Mouse (Mus musculus) heart, embryonic 11.5 days (tissue): Measurements from ENCODE around the gene Eaf1. TPM values are rescaled to one million over a fixed set of nuclear protein-coding genes. Genes with fewer than 3 reads are reported as not detected.
"Not testable (repeated sequence)": the region's sequence is repeated elsewhere in the genome, so short reads cannot be mapped to it uniquely, and the experiment has no call there.

Experiments
- ATAC-seq: fragments of 200-750 bp; cut with Nextera tagmentation; replicated peaks from 2 replicates; pipeline ENCODE4 v1.8.0; 2017; ENCODE audit warnings: moderate library complexity; ENCODE audit not compliant: insufficient number of reproducible peaks, low FRiP score, low TSS enrichment
- H3K27ac ChIP-seq: fragments of 300-500 bp; sonication (generic); 2 replicates; pipeline ENCODE4 v1.5.1; 2014; ENCODE audit warnings: mild to moderate bottlenecking, low read depth, low read length
- H3K27me3 ChIP-seq: fragments of 300-500 bp; sonication (generic); 2 replicates; pipeline ENCODE4 v1.6.1; 2014; ENCODE audit warnings: mild to moderate bottlenecking, low read length, mixed read lengths; ENCODE audit not compliant: control insufficient read depth, insufficient read depth
- H3K36me3 ChIP-seq: fragments of 300-500 bp; sonication (generic); 2 replicates; pipeline ENCODE4 v1.6.1; 2014; ENCODE audit warnings: mild to moderate bottlenecking, low read length, moderate library complexity, mixed read lengths; ENCODE audit not compliant: control insufficient read depth, insufficient read depth
- H3K4me1 ChIP-seq: fragments of 300-500 bp; sonication (generic); 2 replicates; pipeline ENCODE4 v1.6.1; 2014; ENCODE audit warnings: low read length; ENCODE audit not compliant: control insufficient read depth, insufficient read depth
- H3K4me2 ChIP-seq: fragments of 300-500 bp; sonication (generic); 2 replicates; pipeline ENCODE4 v1.6.1; 2014; ENCODE audit warnings: mild to moderate bottlenecking, moderate library complexity
- H3K4me3 ChIP-seq: fragments of 300-500 bp; sonication (generic); 2 replicates; pipeline ENCODE4 v1.5.1; 2014; ENCODE audit warnings: low read depth, low read length
- H3K9ac ChIP-seq: fragments of 300-500 bp; sonication (generic); 2 replicates; pipeline ENCODE4 v1.6.1; 2014; ENCODE audit warnings: mild to moderate bottlenecking, low read depth, low read length, moderate library complexity
- H3K9me3 ChIP-seq: fragments of 300-500 bp; sonication (generic); replicated peaks from 2 replicates; pipeline ENCODE4 v1.6.1; 2016; ENCODE audit warnings: low read length; ENCODE audit not compliant: control insufficient read depth
- WGBS: fragments of 180-500 bp; shearing (Covaris S2); extraction: QIAGEN DNeasy Blood & Tissue Kit; methylation state at CpG from one replicate; pipeline ENCODE4 v1.1.7; 2014; ENCODE audit not compliant: insufficient replicate concordance; 5-methylcytosine and 5-hydroxymethylcytosine counted together
- polyA plus RNA-seq: library from polyadenylated mRNA; unstranded; fragments of >200 nt; fragmentation: Nextera tagmentation; extraction: Ambion mirVana; gene quantifications from 2 replicates; pipeline ENCODE4 v1.2.1, GENCODE M21; 2014

Gene Eaf1
- polyA plus RNA-seq = 16.6 and 19.3 TPM in 2 replicates

DNA sequence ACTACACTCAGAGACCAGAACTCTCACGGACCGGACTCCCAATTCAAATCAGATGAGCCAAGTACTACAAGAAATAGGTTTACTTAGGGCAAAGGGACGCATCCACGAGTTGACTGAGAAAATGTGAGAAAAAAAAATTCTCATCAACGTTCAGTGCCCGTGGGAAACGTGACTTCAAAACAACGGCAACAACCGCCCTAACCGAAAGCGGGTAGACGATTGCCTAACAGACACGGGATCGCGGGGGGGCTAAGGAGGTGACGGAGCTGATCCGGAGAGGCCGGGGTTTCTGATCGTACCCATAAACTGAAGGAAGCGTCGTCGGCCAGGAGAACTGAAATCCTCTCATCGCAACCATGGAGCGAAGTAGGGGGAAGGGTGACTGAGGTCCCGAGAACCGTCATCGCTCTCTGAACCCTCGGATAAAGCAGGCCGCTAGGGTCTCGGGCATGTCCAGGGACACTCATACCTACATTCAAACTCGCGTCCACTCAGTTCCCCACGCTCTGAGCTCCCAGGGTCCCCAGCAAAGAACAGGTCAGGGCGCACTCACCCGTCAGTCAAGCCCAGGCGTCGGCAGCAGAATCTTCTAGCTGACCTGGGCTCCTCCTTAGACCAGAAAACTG, at the start of gene Eaf1:
TSS of gene Eaf1 (plus strand) at position 51 of the 626 bp plus-strand sequence.
- Histone ChIP-seq H3K36me3 (peaks cover 11% of the 10 kb centered on the region; the same call in 1 of the 2 replicates), H3K27ac (peak within 1 kb of the TSS; percentile 90), H3K4me3 (peak within 1 kb of the TSS; percentile 98), H3K9me3 (no peaks in the 10 kb centered on the region), H3K4me1 (peaks cover 18% of the 10 kb centered on the region), H3K27me3 (no peaks in the 10 kb centered on the region), H3K4me2 (peak within 1 kb of the TSS; percentile 94), H3K9ac (peak within 1 kb of the TSS; percentile 98)
- 1% methylated on average over 37 of the region's 37 CpGs for WGBS
- peak; percentile 58 for ATAC-seq

DNA sequence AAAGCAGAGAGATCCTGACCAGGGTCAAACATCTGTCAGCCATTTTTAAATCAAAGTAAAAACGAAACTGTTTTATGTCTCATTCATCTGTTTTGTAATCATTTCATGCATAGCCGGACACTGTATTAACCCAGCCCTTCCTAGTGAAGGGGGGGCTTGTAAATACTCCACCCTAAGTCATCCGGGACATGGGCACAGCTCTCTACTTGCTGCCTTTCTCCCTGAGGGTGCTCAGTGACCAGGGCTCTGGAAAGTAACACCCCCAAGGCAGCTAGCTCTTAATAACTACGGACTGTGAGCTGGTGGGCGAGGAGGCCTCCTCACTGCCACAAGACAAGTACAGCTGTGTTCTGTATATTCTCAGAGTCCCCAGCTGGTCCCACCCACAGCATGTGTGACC, 45.2 kb upstream of the Eaf1 start:
- Histone ChIP-seq H3K9me3 (no peaks in the 10 kb centered on the region), H3K27ac (no peak overlapping the region), H3K36me3 (no peaks in the 10 kb centered on the region), H3K9ac (no peak overlapping the region), H3K4me1 (no peaks in the 10 kb centered on the region), H3K4me2 (no peak overlapping the region), H3K27me3 (no peaks in the 10 kb centered on the region), H3K4me3 (no peak overlapping the region)
- no peak for ATAC-seq
- WGBS = 72% methylated on average over 5 of the region's 5 CpGs

DNA sequence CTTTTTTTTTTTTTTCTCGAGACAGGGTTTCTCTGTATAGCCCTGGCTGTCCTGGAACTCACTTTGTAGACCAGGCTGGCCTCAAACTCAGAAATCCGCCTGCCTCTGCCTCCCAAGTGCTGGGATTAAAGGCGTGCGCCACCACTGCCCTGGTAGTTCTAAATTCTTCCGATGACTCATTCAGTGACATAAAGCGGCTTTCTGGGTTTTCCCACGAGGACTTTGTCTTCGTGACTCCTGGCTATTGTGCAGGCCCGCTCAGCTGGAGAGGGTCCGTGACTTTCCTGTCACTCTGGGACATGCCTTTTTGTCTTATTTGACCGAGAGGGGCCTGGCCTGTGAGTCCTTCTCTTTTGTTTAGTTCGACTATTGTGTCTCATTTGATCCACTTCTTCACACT, 40.3 kb upstream of the Eaf1 start:
- H3K27me3 ChIP-seq, H3K9ac ChIP-seq, H3K27ac ChIP-seq, H3K4me1 ChIP-seq, ATAC-seq, H3K36me3 ChIP-seq, H3K4me3 ChIP-seq, H3K4me2 ChIP-seq, H3K9me3 ChIP-seq: not testable (repeated sequence)
- 79% methylated on average over 12 of the region's 12 CpGs for WGBS

DNA sequence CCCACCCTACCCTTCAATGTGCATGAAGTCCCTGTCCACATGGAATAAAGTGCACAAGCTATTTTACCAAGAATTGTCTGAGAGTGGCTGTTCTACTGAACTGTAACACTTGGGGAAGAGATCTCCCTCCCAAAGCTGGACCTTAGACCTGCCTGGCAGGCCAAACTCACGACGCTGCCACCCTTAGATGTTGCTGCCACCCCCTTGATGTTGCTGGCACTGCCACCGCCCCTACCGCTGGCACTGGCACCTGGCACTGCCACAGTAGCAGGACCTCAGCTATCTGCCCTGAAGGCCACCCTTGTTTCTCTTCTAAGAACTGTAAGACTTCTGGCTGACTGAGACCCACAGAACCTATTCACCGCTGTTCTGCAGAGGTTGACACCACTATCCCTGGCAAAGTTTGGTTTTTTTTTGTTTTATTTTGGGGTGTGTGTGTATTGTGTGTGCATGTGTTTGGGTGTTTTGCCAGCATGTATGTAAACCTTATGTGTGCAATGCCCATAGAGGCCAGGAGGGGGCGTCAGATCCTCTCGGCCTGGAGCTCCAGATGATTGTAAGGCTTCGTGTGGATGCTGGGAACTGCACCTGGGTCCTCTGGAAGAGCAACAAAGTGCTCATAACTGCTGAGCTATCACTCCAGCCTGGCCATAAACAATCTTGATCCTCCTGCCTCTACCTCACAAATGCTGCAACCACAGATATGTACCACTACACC, 39.2 kb upstream of the Eaf1 start:
- Histone ChIP-seq H3K4me2 (no peak overlapping the region), H3K4me3 (no peak overlapping the region), H3K27me3 (no peaks in the 10 kb centered on the region), H3K9ac (no peak overlapping the region), H3K4me1 (peaks cover 2% of the 10 kb centered on the region; the same call in 1 of the 2 replicates), H3K36me3 (no peaks in the 10 kb centered on the region), H3K9me3 (no peaks in the 10 kb centered on the region), H3K27ac (no peak overlapping the region)
- no peak for ATAC-seq
- 75% methylated on average over 8 of the region's 8 CpGs for WGBS

DNA sequence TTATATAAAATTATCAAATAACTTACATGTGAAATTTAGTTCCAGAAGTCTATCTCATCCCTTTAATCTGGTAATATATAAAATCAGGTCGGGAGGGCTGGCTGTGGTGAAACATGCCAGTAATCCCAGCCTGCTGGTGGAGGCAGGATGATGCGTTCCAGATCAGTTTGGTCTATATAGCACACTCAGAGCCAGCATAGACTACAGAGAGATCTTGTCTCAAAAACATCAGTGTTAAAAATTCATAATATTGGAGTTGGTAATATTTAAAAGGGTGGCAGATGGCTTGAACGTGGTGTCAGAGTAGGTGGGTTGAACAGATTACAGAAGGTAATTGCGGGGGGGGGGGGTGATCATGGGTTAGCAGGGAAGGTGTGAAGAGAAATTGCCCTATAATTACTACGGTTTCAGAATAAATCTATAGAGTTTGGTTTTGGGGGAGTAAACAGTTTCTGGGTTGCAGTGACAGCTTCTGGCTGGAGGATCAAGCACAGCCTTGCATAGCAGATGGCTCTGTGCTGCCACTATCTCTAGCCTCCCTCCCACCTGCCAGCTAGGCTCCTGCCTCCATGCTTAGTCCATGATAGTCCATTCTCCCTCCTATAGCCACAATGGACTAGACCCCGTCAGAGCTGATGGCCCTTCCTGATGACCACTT, 38.0 kb upstream of the Eaf1 start:
- Histone ChIP-seq H3K4me3 (no peak overlapping the region), H3K27ac (no peak overlapping the region), H3K9me3 (no peaks in the 10 kb centered on the region), H3K9ac (no peak overlapping the region), H3K4me1 (peaks cover 2% of the 10 kb centered on the region; the same call in 1 of the 2 replicates), H3K36me3 (no peaks in the 10 kb centered on the region), H3K4me2 (no peak overlapping the region), H3K27me3 (no peaks in the 10 kb centered on the region)
- no peak for ATAC-seq
- WGBS = 75% methylated on average over 6 of the region's 6 CpGs

DNA sequence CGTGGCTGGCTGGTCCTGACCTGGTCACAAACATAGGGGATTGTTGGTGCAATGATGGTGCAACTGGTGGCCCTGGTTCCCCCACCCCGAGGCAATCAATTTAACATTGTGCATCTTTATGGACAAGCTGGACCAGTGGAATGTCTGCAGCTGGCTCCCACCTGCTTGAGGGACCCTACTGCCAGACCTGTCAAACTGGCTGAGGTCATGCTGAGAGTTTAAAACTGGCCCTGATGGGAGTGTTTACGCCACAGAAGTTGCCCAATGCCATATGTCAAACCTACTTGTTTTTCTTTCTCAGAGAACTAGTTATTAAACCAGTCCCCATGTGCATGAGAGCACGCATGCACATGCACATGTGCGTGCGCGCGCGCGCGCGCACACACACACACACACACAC, 36.2 kb upstream of the Eaf1 start:
- Histone ChIP-seq H3K27ac (no peak overlapping the region), H3K9ac (no peak overlapping the region)

DNA sequence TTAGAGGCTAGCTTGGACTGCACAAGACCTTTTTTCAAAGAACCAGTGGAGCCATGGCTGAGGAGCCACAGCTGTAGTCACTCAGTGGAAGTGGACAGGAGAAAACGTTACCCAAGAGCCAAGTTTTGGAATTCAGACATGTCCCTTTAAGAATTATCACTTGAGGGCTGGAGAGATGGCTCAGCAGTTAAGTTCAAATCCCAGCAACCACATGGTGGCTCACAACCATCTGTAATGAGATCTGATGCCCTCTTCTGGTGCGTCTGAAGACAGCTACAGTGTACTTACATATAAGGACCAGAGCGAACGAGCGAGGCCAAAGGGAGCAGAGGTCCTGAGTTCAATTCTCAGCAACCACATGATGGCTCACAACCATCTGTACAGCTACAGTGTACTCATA, 32.0 kb upstream of the Eaf1 start:
- not testable (repeated sequence) for H3K4me3 ChIP-seq, H3K9me3 ChIP-seq, H3K27me3 ChIP-seq, H3K9ac ChIP-seq, ATAC-seq, H3K36me3 ChIP-seq, H3K27ac ChIP-seq, H3K4me2 ChIP-seq, H3K4me1 ChIP-seq
- 72% methylated on average over 5 of the region's 5 CpGs for WGBS

More for the DNA sequence above, 36.2 kb upstream of the Eaf1 start:
- Histone ChIP-seq H3K9me3 (no peaks in the 10 kb centered on the region), H3K36me3 (no peaks in the 10 kb centered on the region), H3K4me1 (peaks cover 2% of the 10 kb centered on the region; the same call in 1 of the 2 replicates), H3K4me3 (no peak overlapping the region), H3K27me3 (no peaks in the 10 kb centered on the region), H3K4me2 (no peak overlapping the region)
- no peak for ATAC-seq
- WGBS = 83% methylated on average over 12 of the region's 12 CpGs

DNA sequence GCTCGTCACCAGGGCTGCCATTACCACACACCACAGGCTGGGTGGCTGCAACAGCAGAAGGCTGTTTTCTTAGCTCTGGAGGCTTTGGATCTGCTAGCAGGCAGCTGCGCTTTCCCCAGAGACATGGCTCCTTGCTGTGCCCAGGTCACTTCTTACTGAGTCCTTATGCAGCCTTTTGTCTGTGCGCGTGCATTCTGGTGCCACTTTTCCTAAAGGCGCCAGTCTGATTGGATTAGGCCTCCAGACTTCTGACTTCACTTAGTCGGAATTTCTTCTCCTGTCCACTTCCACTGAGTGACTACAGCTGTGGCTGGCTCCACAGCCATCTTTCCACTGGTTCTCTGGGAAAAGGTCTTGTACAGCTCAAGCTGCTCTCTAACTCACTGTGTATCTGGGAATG, 31.3 kb upstream of the Eaf1 start:
- Histone ChIP-seq H3K4me1 (no peaks in the 10 kb centered on the region; the same call in 1 of the 2 replicates), H3K36me3 (no peaks in the 10 kb centered on the region), H3K27ac (peak overlapping the region; percentile 77; the same call in 1 of the 2 replicates), H3K27me3 (no peaks in the 10 kb centered on the region), H3K4me2 (no peak overlapping the region), H3K9ac (peak overlapping the region; percentile 39; the same call in 1 of the 2 replicates), H3K9me3 (no peaks in the 10 kb centered on the region), H3K4me3 (no peak overlapping the region)
- 62% methylated on average over 6 of the region's 6 CpGs for WGBS
- ATAC-seq = no peak
